Mouse (Mus musculus): Measurements from ENCODE around the gene Rpa1. TPM values are rescaled to one million over a fixed set of nuclear protein-coding genes. Genes with fewer than 3 reads are reported as not detected.

The Rpa1 gene
- polyA plus RNA-seq, 1 experiment from 2014 or later = 46.0 TPM

DNA sequence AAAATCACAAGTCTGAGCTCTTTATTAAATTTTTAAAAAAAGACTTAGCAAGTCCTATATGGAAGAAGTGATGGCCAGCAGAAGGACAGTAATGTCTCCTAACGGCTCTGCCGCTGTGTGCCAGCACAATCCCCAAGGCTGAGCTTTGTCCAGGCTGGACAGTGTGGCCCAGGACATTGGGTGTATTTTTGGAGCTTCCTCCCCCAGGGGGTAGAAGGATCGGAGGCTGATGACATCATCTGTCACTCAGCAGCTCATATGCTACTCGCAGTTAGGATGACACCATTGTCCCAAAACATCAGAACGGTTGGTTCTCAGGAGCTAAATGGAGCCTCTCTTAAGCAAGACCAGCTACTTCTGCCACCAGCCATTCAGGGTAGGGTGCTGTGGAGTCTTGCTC, 79.6 kb downstream of the Rpa1 start:
- Histone ChIP-seq H3K4me2 (replicated peaks; ENCODE audit: low read depth) (no peak overlapping the region), H3K27ac (replicated peaks) (no peak overlapping the region), H3K36me3 (ENCODE audit: control insufficient read depth, insufficient read depth, low read length) (no peaks in the 10 kb centered on the region), H3K4me1 (replicated peaks; ENCODE audit: control insufficient read depth, insufficient read depth) (no peaks in the 10 kb centered on the region), H3K9me3 (ENCODE audit: control insufficient read depth, low read length) (no peaks in the 10 kb centered on the region), H3K27me3 (ENCODE audit: control insufficient read depth, insufficient read depth, low read length) (no peaks in the 10 kb centered on the region), H3K4me3 (ENCODE audit: low read depth, low read length) (no peak overlapping the region), H3K9ac (ENCODE audit: low read length) (no peak overlapping the region)
- ATAC-seq (ENCODE audit: low FRiP score, low TSS enrichment) (no peak), DNase-seq (ENCODE audit: low spot score) (no peak)
- 71% methylated on average over 5 of the region's 5 CpGs for WGBS
- TF ChIP-seq CTCF (IDR thresholded peaks at IDR 0.05; ENCODE audit: low read depth) = no peak
- no peak for TF ChIP-seq EP300 (optimal IDR thresholded peaks at IDR 0.05)

DNA sequence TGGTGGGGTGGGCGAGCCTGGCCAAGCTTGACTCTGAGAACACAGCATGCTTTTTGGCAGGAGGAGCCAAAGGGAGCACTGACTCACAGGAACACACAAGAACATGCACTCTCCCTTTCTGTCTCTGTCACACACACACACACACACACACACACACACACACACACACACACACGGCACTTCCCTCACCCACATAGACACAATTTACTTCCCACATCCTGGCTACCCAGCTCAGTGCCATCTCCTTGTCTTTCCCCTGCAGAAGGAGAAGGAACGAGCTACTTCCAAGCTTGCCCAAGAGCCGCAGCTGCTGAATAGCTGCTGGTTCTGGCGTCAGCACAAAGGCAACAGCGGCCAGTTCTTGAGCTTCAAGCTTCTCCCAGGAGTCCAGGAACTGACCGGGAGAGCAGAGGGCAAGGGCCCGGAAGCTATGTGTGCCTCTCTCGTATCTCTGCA, 80.3 kb downstream of the Rpa1 start:
- no peaks in the 10 kb centered on the region for H3K27me3 ChIP-seq (ENCODE audit: control insufficient read depth, insufficient read depth, low read length)
- H3K9ac ChIP-seq (ENCODE audit: low read length) = no peak overlapping the region
- 39% methylated on average over 9 of the region's 9 CpGs for WGBS
- no peak for DNase-seq (ENCODE audit: low spot score)
- TF ChIP-seq CTCF (IDR thresholded peaks at IDR 0.05; ENCODE audit: low read depth) = no peak
- TF ChIP-seq EP300 (optimal IDR thresholded peaks at IDR 0.05) = no peak
- H3K4me1 ChIP-seq (replicated peaks; ENCODE audit: control insufficient read depth, insufficient read depth) = no peaks in the 10 kb centered on the region
- no peak overlapping the region for H3K4me2 ChIP-seq (replicated peaks; ENCODE audit: low read depth)
- ATAC-seq (ENCODE audit: low FRiP score, low TSS enrichment) = no peak
- no peak overlapping the region for H3K4me3 ChIP-seq (ENCODE audit: low read depth, low read length)
- H3K36me3 ChIP-seq (ENCODE audit: control insufficient read depth, insufficient read depth, low read length) = no peaks in the 10 kb centered on the region
- no peak overlapping the region for H3K27ac ChIP-seq (replicated peaks)
- no peaks in the 10 kb centered on the region for H3K9me3 ChIP-seq (ENCODE audit: control insufficient read depth, low read length)

DNA sequence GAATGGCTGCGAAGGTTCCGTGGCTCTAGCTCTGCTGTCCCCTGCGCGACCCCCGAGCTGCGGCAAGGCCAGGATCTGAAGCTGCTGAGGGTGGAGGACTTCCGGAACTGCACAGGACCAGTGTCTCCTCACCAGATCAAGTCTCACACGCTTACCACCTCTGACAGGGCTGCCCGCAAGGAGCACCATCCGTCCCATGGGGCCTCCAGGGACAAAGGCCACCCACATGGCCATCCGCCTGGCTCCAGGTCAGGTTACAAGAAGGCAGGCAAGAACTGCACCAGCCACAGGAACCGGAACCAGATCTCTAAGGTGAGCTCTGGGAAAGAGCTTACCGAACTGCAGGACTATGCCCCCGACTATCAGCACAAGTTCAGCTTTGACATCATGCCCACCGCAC, 82.6 kb downstream of the Rpa1 start:
- DNase-seq (ENCODE audit: low spot score) (no peak), ATAC-seq (ENCODE audit: low FRiP score, low TSS enrichment) (no peak)
- TF ChIP-seq EP300 (optimal IDR thresholded peaks at IDR 0.05) (no peak), CTCF (IDR thresholded peaks at IDR 0.05; ENCODE audit: low read depth) (no peak)
- Histone ChIP-seq H3K36me3 (ENCODE audit: control insufficient read depth, insufficient read depth, low read length) (no peaks in the 10 kb centered on the region), H3K4me1 (replicated peaks; ENCODE audit: control insufficient read depth, insufficient read depth) (no peaks in the 10 kb centered on the region), H3K27ac (replicated peaks) (no peak overlapping the region), H3K4me3 (ENCODE audit: low read depth, low read length) (no peak overlapping the region), H3K9me3 (ENCODE audit: control insufficient read depth, low read length) (no peaks in the 10 kb centered on the region), H3K27me3 (ENCODE audit: control insufficient read depth, insufficient read depth, low read length) (no peaks in the 10 kb centered on the region), H3K4me2 (replicated peaks; ENCODE audit: low read depth) (no peak overlapping the region), H3K9ac (ENCODE audit: low read length) (no peak overlapping the region)
- 75% methylated on average over 15 of the region's 15 CpGs for WGBS

DNA sequence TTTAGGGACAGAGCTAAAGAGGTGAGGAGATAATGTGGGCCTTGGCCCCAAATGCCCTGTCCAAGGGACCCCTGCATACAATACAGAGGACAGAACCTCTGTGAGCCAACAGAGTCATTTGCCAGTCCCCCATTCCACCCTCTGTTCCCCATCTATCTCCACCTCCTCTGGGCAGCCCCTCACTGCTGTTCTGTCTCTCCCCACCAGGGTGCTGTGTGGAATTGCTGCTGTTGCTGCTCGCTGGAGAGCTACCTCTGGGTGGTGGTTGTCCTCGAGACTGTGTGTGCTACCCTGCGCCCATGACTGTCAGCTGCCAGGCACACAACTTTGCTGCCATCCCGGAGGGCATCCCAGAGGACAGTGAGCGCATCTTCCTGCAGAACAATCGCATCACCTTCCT, 83.6 kb downstream of the Rpa1 start:
- Histone ChIP-seq H3K4me1 (replicated peaks; ENCODE audit: control insufficient read depth, insufficient read depth) (no peaks in the 10 kb centered on the region), H3K9me3 (ENCODE audit: control insufficient read depth, low read length) (no peaks in the 10 kb centered on the region), H3K27me3 (ENCODE audit: control insufficient read depth, insufficient read depth, low read length) (no peaks in the 10 kb centered on the region), H3K4me3 (ENCODE audit: low read depth, low read length) (no peak overlapping the region), H3K36me3 (ENCODE audit: control insufficient read depth, insufficient read depth, low read length) (no peaks in the 10 kb centered on the region), H3K4me2 (replicated peaks; ENCODE audit: low read depth) (no peak overlapping the region), H3K27ac (replicated peaks) (no peak overlapping the region), H3K9ac (ENCODE audit: low read length) (no peak overlapping the region)
- DNase-seq (ENCODE audit: low spot score) (no peak), ATAC-seq (ENCODE audit: low FRiP score, low TSS enrichment) (no peak)
- 93% methylated on average over 6 of the region's 6 CpGs for WGBS
- TF ChIP-seq CTCF (IDR thresholded peaks at IDR 0.05; ENCODE audit: low read depth) (peak; percentile 18; the same call in 1 of the 2 replicates), EP300 (optimal IDR thresholded peaks at IDR 0.05) (no peak)

DNA sequence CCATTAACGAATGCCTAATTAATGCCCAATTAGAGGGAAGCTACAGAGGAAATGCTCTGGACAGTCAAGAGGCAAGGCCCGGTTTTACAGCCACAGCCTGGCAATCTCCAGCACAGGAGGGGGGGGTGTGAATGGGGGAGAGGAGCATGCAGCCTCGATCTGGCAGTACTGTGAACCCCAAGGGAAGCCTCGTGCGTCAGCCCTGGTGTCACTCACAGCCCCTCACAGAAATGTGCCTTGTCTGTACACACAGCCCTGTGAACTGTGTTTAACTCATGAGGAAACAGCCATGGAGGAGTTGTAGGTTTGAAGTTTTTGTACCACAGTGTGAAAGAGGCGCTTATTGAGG, 84.2 kb downstream of the Rpa1 start:
- H3K9ac ChIP-seq (ENCODE audit: low read length) = no peak overlapping the region
- DNase-seq (ENCODE audit: low spot score) = no peak
- no peak overlapping the region for H3K4me2 ChIP-seq (replicated peaks; ENCODE audit: low read depth)
- no peak overlapping the region for H3K27ac ChIP-seq (replicated peaks)
- no peaks in the 10 kb centered on the region for H3K27me3 ChIP-seq (ENCODE audit: control insufficient read depth, insufficient read depth, low read length)
- ATAC-seq (ENCODE audit: low FRiP score, low TSS enrichment) = no peak
- no peak overlapping the region for H3K4me3 ChIP-seq (ENCODE audit: low read depth, low read length)
- H3K9me3 ChIP-seq (ENCODE audit: control insufficient read depth, low read length) = no peaks in the 10 kb centered on the region
- WGBS = 64% methylated on average over 6 of the region's 6 CpGs
- H3K4me1 ChIP-seq (replicated peaks; ENCODE audit: control insufficient read depth, insufficient read depth) = no peaks in the 10 kb centered on the region
- TF ChIP-seq EP300 (optimal IDR thresholded peaks at IDR 0.05) (no peak), CTCF (IDR thresholded peaks at IDR 0.05; ENCODE audit: low read depth) (no peak)
- no peaks in the 10 kb centered on the region for H3K36me3 ChIP-seq (ENCODE audit: control insufficient read depth, insufficient read depth, low read length)

DNA sequence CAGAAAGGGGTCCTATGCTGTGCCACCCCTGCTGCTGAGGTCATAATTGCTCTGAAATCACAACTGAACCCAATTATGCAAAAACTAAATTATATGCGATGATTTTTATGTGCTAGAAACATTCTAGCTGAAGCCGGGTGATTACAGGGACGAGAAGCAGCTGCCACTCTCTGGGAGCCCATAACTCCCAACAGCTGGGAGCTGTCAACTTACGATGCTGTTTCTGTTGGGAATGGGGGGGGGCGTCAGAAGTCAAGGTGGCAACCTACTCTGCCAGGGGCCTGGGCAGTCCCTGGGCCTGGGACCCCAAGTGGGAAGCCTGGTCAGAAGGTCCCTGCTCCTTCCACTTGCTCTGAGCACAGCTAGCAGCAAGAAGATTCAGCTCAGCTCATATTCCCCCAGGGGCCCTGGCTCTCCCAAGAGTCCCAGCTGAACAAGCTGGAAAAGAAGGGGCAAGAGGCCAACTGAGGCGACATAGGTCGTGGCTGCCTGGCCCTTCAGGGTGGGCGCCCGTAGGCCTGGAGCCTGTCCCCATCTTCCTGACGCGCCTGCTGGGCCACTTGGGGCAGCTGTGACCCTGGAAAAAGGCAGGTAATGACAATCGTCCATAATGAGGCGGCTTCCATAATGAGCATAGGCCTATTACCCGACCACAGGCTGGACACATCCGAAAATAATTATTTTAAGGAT, 84.7 kb downstream of the Rpa1 start:
- H3K4me3 ChIP-seq (ENCODE audit: low read depth, low read length) = no peak overlapping the region
- no peak overlapping the region for H3K9ac ChIP-seq (ENCODE audit: low read length)
- H3K4me2 ChIP-seq (replicated peaks; ENCODE audit: low read depth) = no peak overlapping the region
- no peaks in the 10 kb centered on the region for H3K36me3 ChIP-seq (ENCODE audit: control insufficient read depth, insufficient read depth, low read length)
- H3K27me3 ChIP-seq (ENCODE audit: control insufficient read depth, insufficient read depth, low read length) = no peaks in the 10 kb centered on the region
- DNase-seq (ENCODE audit: low spot score) = no peak
- WGBS = 58% methylated on average over 15 of the region's 15 CpGs
- no peak for TF ChIP-seq CTCF (IDR thresholded peaks at IDR 0.05; ENCODE audit: low read depth)
- TF ChIP-seq EP300 (optimal IDR thresholded peaks at IDR 0.05) = no peak
- H3K27ac ChIP-seq (replicated peaks) = no peak overlapping the region
- H3K4me1 ChIP-seq (replicated peaks; ENCODE audit: control insufficient read depth, insufficient read depth) = no peaks in the 10 kb centered on the region
- no peak for ATAC-seq (ENCODE audit: low FRiP score, low TSS enrichment)
- no peaks in the 10 kb centered on the region for H3K9me3 ChIP-seq (ENCODE audit: control insufficient read depth, low read length)

Measured in stomach, postnatal 0 days (tissue).